Mouse (Mus musculus) forebrain, embryonic 10.5 days (tissue): ENCODE data around the gene Dhx32. TPM values are rescaled to one million over a fixed set of nuclear protein-coding genes. Genes with fewer than 3 reads are reported as not detected.

Source experiments
- DNase-seq: peaks from one replicate; pipeline ENCODE4 v3.0.0-alpha.2; 2017; ENCODE audit warnings: low spot score; ENCODE audit errors: extremely low spot score
- H3K27ac ChIP-seq: fragments of 300-500 bp; sonication (generic); 2 replicates; pipeline ENCODE4 v1.5.1; 2016; ENCODE audit warnings: mild to moderate bottlenecking
- H3K27me3 ChIP-seq: fragments of 300-500 bp; sonication (generic); 2 replicates; pipeline ENCODE4 v1.6.1; 2016; ENCODE audit warnings: mild to moderate bottlenecking; ENCODE audit not compliant: poor library complexity, severe bottlenecking
- H3K36me3 ChIP-seq: fragments of 300-500 bp; sonication (generic); replicated peaks from 2 replicates; pipeline ENCODE4 v1.6.1; 2016; ENCODE audit warnings: mild to moderate bottlenecking, moderate library complexity
- H3K4me1 ChIP-seq: fragments of 300-500 bp; sonication (generic); 2 replicates; pipeline ENCODE4 v1.6.1; 2016
- H3K4me3 ChIP-seq: fragments of 300-500 bp; sonication (generic); 2 replicates; pipeline ENCODE4 v1.5.1; 2016; ENCODE audit warnings: mild to moderate bottlenecking, moderate library complexity
- H3K9me3 ChIP-seq: fragments of 300-500 bp; sonication (generic); 2 replicates; pipeline ENCODE4 v1.6.1; 2016; ENCODE audit warnings: mild to moderate bottlenecking, moderate library complexity
- WGBS: fragments of 180-500 bp; shearing (Covaris S2); methylation state at CpG from one replicate; pipeline ENCODE4 v1.1.7; 2016; 5-methylcytosine and 5-hydroxymethylcytosine counted together
- polyA plus RNA-seq: library from polyadenylated mRNA; unstranded; fragments of >200 nt; fragmentation: Nextera tagmentation; extraction: Ambion mirVana; gene quantifications from 2 replicates; pipeline ENCODE4 v1.2.1, GENCODE M21; 2016

Gene Dhx32
- polyA plus RNA-seq, 1 experiment from 2014 or later, result 79.9 TPM

- no peaks in the 10 kb centered on the region for H3K27me3 ChIP-seq
- no peak for DNase-seq
- H3K36me3 ChIP-seq, result peaks cover 10% of the 10 kb centered on the region; the same call in 1 of the 2 replicates
- H3K4me1 ChIP-seq, result peaks cover 23% of the 10 kb centered on the region
- peaks cover 6% of the 10 kb centered on the region; the same call in 1 of the 2 replicates for H3K9me3 ChIP-seq
- H3K27ac ChIP-seq, result peak overlapping the region; percentile 78
- no peak overlapping the region for H3K4me3 ChIP-seq
- 63% methylated on average over 10 of the region's 10 CpGs for WGBS
These were observed 17.2 kb downstream of the Dhx32 start for GRCm38 (mm10) chr7:133765240-133765848.

GRCm38 (mm10) chr7:133764425-133764824 is 18.1 kb downstream of the Dhx32 start:
- Histone ChIP-seq H3K36me3 (peaks cover 10% of the 10 kb centered on the region; the same call in 1 of the 2 replicates), H3K9me3 (peaks cover 6% of the 10 kb centered on the region; the same call in 1 of the 2 replicates), H3K4me1 (peaks cover 33% of the 10 kb centered on the region), H3K4me3 (no peak overlapping the region; the same call in 1 of the 2 replicates), H3K27me3 (no peaks in the 10 kb centered on the region), H3K27ac (peak overlapping the region; percentile 78)
- 84% methylated on average over 2 of the region's 2 CpGs for WGBS
- DNase-seq, result no peak

GRCm38 (mm10) chr7:133762696-133763095 is 19.8 kb downstream of the Dhx32 start:
- no peak for DNase-seq
- Histone ChIP-seq H3K27me3 (no peaks in the 10 kb centered on the region), H3K4me3 (no peak overlapping the region), H3K4me1 (peaks cover 48% of the 10 kb centered on the region), H3K9me3 (peaks cover 6% of the 10 kb centered on the region; the same call in 1 of the 2 replicates), H3K36me3 (peaks cover 10% of the 10 kb centered on the region; the same call in 1 of the 2 replicates), H3K27ac (0 out of 2 replicates have a peak overlapping the region, but pooled peaks have one; percentile 40)
- 95% methylated on average over 6 of the region's 6 CpGs for WGBS

GRCm38 (mm10) chr7:133759611-133760353 is 22.7 kb downstream of the Dhx32 start:
- under 1% methylated on average over 27 of the region's 27 CpGs for WGBS
- no peaks in the 10 kb centered on the region for H3K27me3 ChIP-seq

GRCm38 (mm10) chr7:133758716-133759115 is 23.8 kb downstream of the Dhx32 start:
- no peak for DNase-seq
- peak overlapping the region; percentile 58 for H3K4me3 ChIP-seq
- peak overlapping the region; percentile 96 for H3K27ac ChIP-seq
- H3K27me3 ChIP-seq, result no peaks in the 10 kb centered on the region
- peaks cover 49% of the 10 kb centered on the region for H3K4me1 ChIP-seq
- WGBS, result 90% methylated on average over 5 of the region's 5 CpGs
- peaks cover 27% of the 10 kb centered on the region for H3K36me3 ChIP-seq
- peaks cover 6% of the 10 kb centered on the region; the same call in 1 of the 2 replicates for H3K9me3 ChIP-seq

More at GRCm38 (mm10) chr7:133759611-133760353, 22.7 kb downstream of the Dhx32 start:
- Histone ChIP-seq H3K4me1 (peaks cover 55% of the 10 kb centered on the region), H3K9me3 (peaks cover 6% of the 10 kb centered on the region; the same call in 1 of the 2 replicates), H3K36me3 (peaks cover 18% of the 10 kb centered on the region), H3K4me3 (peak overlapping the region; percentile 58), H3K27ac (peak overlapping the region; percentile 96)
- peak; percentile 90 for DNase-seq

- H3K27ac ChIP-seq, result peak overlapping the region; percentile 96
- peaks cover 6% of the 10 kb centered on the region; the same call in 1 of the 2 replicates for H3K9me3 ChIP-seq
- 23% methylated on average over 5 of the region's 5 CpGs for WGBS
- no peak for DNase-seq
- no peaks in the 10 kb centered on the region for H3K27me3 ChIP-seq
- peak overlapping the region; percentile 58 for H3K4me3 ChIP-seq
- peaks cover 30% of the 10 kb centered on the region for H3K36me3 ChIP-seq
- H3K4me1 ChIP-seq, result peaks cover 49% of the 10 kb centered on the region
These were observed 24.5 kb downstream of the Dhx32 start for GRCm38 (mm10) chr7:133757961-133758455.

GRCm38 (mm10) chr7:133751163-133751562 is 31.4 kb downstream of the Dhx32 start:
- 88% methylated on average over 5 of the region's 5 CpGs for WGBS
- Histone ChIP-seq H3K36me3 (peaks cover 71% of the 10 kb centered on the region), H3K4me3 (no peak overlapping the region), H3K4me1 (peaks cover 15% of the 10 kb centered on the region), H3K9me3 (no peaks in the 10 kb centered on the region), H3K27ac (no peak overlapping the region), H3K27me3 (no peaks in the 10 kb centered on the region)
- DNase-seq, result no peak

GRCm38 (mm10) chr7:133750666-133751065 is 31.9 kb downstream of the Dhx32 start:
- H3K36me3 ChIP-seq, result peaks cover 76% of the 10 kb centered on the region
- peaks cover 13% of the 10 kb centered on the region for H3K4me1 ChIP-seq
- no peaks in the 10 kb centered on the region for H3K9me3 ChIP-seq
- DNase-seq, result no peak
- H3K27ac ChIP-seq, result peak overlapping the region; percentile 2; the same call in 1 of the 2 replicates
- no peaks in the 10 kb centered on the region for H3K27me3 ChIP-seq
- 81% methylated on average over 5 of the region's 5 CpGs for WGBS
- no peak overlapping the region for H3K4me3 ChIP-seq

- Histone ChIP-seq H3K27ac (no peak overlapping the region), H3K27me3 (no peaks in the 10 kb centered on the region), H3K4me1 (peaks cover 10% of the 10 kb centered on the region; the same call in 1 of the 2 replicates), H3K4me3 (no peak overlapping the region), H3K36me3 (peaks cover 70% of the 10 kb centered on the region), H3K9me3 (no peaks in the 10 kb centered on the region)
- 89% methylated on average over 14 of the region's 14 CpGs for WGBS
- DNase-seq, result no peak
These were observed 33.8 kb downstream of the Dhx32 start for GRCm38 (mm10) chr7:133748753-133749152.

GRCm38 (mm10) chr7:133747372-133747771 is 35.2 kb downstream of the Dhx32 start:
- peaks cover 77% of the 10 kb centered on the region for H3K36me3 ChIP-seq
- H3K27me3 ChIP-seq, result no peaks in the 10 kb centered on the region
- DNase-seq, result no peak
- H3K9me3 ChIP-seq, result no peaks in the 10 kb centered on the region
- peaks cover 10% of the 10 kb centered on the region; the same call in 1 of the 2 replicates for H3K4me1 ChIP-seq
- no peak overlapping the region for H3K4me3 ChIP-seq
- WGBS, result 93% methylated on average over 8 of the region's 8 CpGs
- no peak overlapping the region for H3K27ac ChIP-seq

- Histone ChIP-seq H3K27ac (no peak overlapping the region), H3K9me3 (no peaks in the 10 kb centered on the region), H3K4me3 (no peak overlapping the region), H3K4me1 (0 out of 2 replicates have a peak, but pooled peaks cover 3% of the 10 kb centered on the region), H3K27me3 (no peaks in the 10 kb centered on the region), H3K36me3 (peaks cover 83% of the 10 kb centered on the region)
- DNase-seq, result no peak
- 83% methylated on average over 4 of the region's 4 CpGs for WGBS
These were observed 37.8 kb downstream of the Dhx32 start for GRCm38 (mm10) chr7:133744701-133745100.

GRCm38 (mm10) chr7:133744209-133744608 is 38.3 kb downstream of the Dhx32 start:
- H3K36me3 ChIP-seq, result peaks cover 87% of the 10 kb centered on the region
- H3K4me3 ChIP-seq, result no peak overlapping the region

More at GRCm38 (mm10) chr7:133744209-133744608, 38.3 kb downstream of the Dhx32 start:
- Histone ChIP-seq H3K27ac (no peak overlapping the region), H3K4me1 (0 out of 2 replicates have a peak, but pooled peaks cover 3% of the 10 kb centered on the region), H3K9me3 (no peaks in the 10 kb centered on the region), H3K27me3 (no peaks in the 10 kb centered on the region)
- 87% methylated on average over 1 of the region's 1 CpGs for WGBS
- DNase-seq, result no peak
